Mouse (Mus musculus): Measurements from ENCODE around the gene Msantd3.

The Msantd3 gene

GRCm38 (mm10) chr4:48555729-48556128 is 16.0 kb downstream of the Msantd3 start:
- peak; percentile 28 to 43 for DNase-seq

- peak in 1 of 2 experiments; percentile 21 for DNase-seq
Measured at GRCm38 (mm10) chr4:48559652-48560051, 19.9 kb downstream of the Msantd3 start.

- no peak for DNase-seq
Measured at GRCm38 (mm10) chr4:48561824-48562223, 22.1 kb downstream of the Msantd3 start.

GRCm38 (mm10) chr4:48564962-48565361 is 25.2 kb downstream of the Msantd3 start:
- no peak for DNase-seq

GRCm38 (mm10) chr4:48576361-48576760 is 36.6 kb downstream of the Msantd3 start:
- DNase-seq: no peak

- no peak for DNase-seq
Measured at GRCm38 (mm10) chr4:48577831-48578230, 38.1 kb downstream of the Msantd3 start.

- DNase-seq: peak; percentile 17 to 29
Measured at GRCm38 (mm10) chr4:48578399-48578798, 38.7 kb downstream of the Msantd3 start.

GRCm38 (mm10) chr4:48579475-48580110 is 39.9 kb downstream of the Msantd3 start:
- DNase-seq: no peak

- DNase-seq: no peak
Measured at GRCm38 (mm10) chr4:48581201-48581600, 41.5 kb downstream of the Msantd3 start.

- DNase-seq: no peak
Measured at GRCm38 (mm10) chr4:48581993-48582392, 42.3 kb downstream of the Msantd3 start.

- DNase-seq: no peak
Measured at GRCm38 (mm10) chr4:48582941-48583340, 43.2 kb downstream of the Msantd3 start.

GRCm38 (mm10) chr4:48584421-48585240 is 44.9 kb downstream of the Msantd3 start, which contains the start of gene Tmeff1:
TSS of gene Tmeff1 (plus strand) at chr4:48585174.
- DNase-seq: peak in 1 of 2 experiments; percentile 24

GRCm38 (mm10) chr4:48585241-48586098 is 45.7 kb downstream of the Msantd3 start:
- peak; percentile 37 to 47 for DNase-seq

GRCm38 (mm10) chr4:48586099-48586821 is 46.5 kb downstream of the Msantd3 start:
- peak; percentile 7 to 24 for DNase-seq

- DNase-seq: no peak
Measured at GRCm38 (mm10) chr4:48587526-48587925, 47.8 kb downstream of the Msantd3 start.

- DNase-seq: peak; percentile 66 to 79
Measured at GRCm38 (mm10) chr4:48588576-48588975, 48.8 kb downstream of the Msantd3 start.

- DNase-seq: no peak
Measured at GRCm38 (mm10) chr4:48590862-48591261, 51.1 kb downstream of the Msantd3 start.

- no peak for DNase-seq
Measured at GRCm38 (mm10) chr4:48591390-48591789, 51.7 kb downstream of the Msantd3 start.

- DNase-seq: no peak
Measured at GRCm38 (mm10) chr4:48592328-48592727, 52.6 kb downstream of the Msantd3 start.

GRCm38 (mm10) chr4:48592844-48593243 is 53.1 kb downstream of the Msantd3 start:
- no peak for DNase-seq

- no peak for DNase-seq
Measured at GRCm38 (mm10) chr4:48596111-48596510, 56.4 kb downstream of the Msantd3 start.

- no peak for DNase-seq
Measured at GRCm38 (mm10) chr4:48605650-48606049, 65.9 kb downstream of the Msantd3 start.
